Mouse (Mus musculus) ES-CJ7 (cell line): Measurements from ENCODE around the gene Fancm.

Experiments
- DNase-seq: peaks from one replicate; pipeline ENCODE4 v3.0.0; 2011; ENCODE audit warnings: low read depth, low spot score

Gene Fancm

GRCm38 (mm10) chr12:65075085-65075732 is at the start of gene Fancm:
Gene Fancm (plus strand): TSS chr12:65075603.
- peak; percentile 89 for DNase-seq

DNA sequence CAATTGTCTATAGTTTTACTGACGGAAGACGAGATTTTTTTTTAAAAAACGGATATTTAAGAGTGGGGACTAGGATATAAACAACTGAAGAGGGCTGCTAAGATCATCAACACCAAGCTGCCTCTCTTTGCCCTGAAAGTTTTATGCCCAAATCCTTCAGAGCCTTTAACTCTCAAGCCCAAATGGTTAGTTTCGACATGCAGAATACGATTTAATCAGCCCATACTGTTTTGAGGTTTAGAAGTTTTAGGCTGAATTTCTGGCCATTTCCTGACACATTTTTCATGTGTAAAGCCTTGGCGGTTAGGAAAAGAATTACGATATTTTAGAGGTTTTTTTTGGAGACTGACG is 39.6 kb upstream of the Fancm start:
- DNase-seq = no peak

- DNase-seq = peak; percentile 88
These were observed 39.1 kb upstream of the Fancm start, which contains the start of gene Prpf39 for GRCm38 (mm10) chr12:65036190-65036870. Gene Prpf39 (plus strand): TSS chr12:65036333.

- DNase-seq = peak; percentile 19
These were observed 38.4 kb upstream of the Fancm start for GRCm38 (mm10) chr12:65036892-65037545.

GRCm38 (mm10) chr12:65037546-65037937 is 37.9 kb upstream of the Fancm start:
- no peak for DNase-seq

DNA sequence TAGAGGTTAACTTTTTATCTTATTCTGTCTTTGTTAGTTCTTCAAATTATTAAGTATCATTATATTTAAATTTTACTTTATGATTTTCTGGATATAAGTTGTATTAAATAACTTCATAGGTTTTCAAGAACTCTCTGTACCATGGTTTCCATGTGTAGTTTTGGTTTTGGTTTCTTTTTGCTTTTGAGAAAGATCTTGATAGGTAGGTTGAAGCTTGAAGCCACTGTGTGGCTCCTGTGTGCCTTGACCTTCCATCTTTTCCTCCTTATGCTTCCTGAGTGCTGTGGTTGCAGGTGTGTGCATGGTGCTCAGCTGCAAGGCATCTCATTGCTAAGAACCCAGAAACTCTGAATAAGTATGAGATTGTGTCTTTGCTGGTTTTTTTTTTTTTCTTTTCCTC is 26.6 kb upstream of the Fancm start:
- no peak for DNase-seq

- no peak for DNase-seq
These were observed 17.2 kb upstream of the Fancm start for GRCm38 (mm10) chr12:65058203-65058602.

- DNase-seq = no peak
These were observed 14.3 kb upstream of the Fancm start for GRCm38 (mm10) chr12:65061082-65061481.

GRCm38 (mm10) chr12:65065241-65065640 is 10.2 kb upstream of the Fancm start:
- DNase-seq = no peak

DNA sequence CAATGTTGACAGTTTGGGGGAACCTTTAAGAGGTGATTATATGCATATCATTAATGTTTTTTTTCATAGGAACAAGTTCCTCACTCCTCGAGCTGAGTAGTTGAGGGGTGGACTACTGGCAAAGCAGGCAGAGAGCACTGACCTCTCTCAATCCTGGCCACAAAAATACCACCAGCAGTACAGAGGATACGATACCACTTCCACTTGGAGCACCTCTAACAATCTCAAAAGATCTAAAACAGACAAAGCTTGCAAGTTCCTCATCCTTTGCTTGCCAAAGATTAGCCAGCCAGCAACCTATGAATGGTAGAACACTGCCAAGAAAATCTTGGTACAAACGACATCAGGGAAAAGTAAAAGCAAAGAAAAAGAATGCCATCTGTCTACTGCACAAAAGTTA is 9.2 kb upstream of the Fancm start:
- DNase-seq = no peak

DNA sequence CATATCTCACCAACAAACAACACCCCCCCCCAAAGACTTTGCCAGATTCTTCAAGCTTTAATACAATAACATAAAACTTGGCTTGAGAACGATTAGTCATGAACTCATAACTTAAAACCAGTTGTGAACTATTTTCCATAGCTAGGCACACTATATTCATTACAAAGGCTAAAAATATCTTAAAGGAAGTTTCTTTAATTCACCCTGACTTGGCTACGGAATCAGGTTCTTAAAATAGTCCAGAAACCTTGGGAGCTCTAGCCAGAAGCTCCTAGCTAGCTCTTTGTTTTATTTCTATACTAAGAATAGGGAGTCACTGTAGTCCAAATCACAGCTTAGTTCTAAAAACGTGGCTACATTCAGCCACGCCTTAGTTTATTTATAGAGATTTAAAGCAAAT is 7.0 kb upstream of the Fancm start:
- no peak for DNase-seq

- peak; percentile 38 for DNase-seq
These were observed 2.3 kb upstream of the Fancm start for GRCm38 (mm10) chr12:65072911-65073610.

GRCm38 (mm10) chr12:65073611-65074178 is 1.7 kb upstream of the Fancm start, which contains the start of gene Fkbp3:
Gene Fkbp3 (minus strand): TSS chr12:65074007.
- DNase-seq = peak; percentile 95

DNA sequence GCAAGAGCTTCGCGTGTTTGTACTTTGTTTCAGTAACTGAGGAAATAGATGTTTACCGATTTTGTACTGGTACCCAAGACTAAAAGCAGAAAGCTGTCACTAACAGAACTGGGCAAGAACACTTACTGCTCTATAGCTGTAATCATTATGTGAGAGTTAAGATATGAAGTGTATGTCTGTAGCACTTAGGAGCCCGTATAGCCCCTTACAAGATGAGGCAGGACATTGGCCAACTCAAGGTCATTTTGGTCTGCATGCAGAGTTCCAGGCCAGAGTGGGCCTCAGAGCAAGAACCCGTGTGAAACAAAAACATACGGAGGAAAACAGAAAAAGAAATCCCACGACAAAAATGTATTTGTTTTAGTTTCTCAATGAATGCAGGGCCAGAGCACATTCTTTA is 752 bp upstream of the Fancm start:
- no peak for DNase-seq

- no peak for DNase-seq
These were observed 419 bp downstream of the Fancm start for GRCm38 (mm10) chr12:65075733-65076310.

GRCm38 (mm10) chr12:65076906-65077305 is 1.5 kb downstream of the Fancm start:
- DNase-seq = no peak

DNA sequence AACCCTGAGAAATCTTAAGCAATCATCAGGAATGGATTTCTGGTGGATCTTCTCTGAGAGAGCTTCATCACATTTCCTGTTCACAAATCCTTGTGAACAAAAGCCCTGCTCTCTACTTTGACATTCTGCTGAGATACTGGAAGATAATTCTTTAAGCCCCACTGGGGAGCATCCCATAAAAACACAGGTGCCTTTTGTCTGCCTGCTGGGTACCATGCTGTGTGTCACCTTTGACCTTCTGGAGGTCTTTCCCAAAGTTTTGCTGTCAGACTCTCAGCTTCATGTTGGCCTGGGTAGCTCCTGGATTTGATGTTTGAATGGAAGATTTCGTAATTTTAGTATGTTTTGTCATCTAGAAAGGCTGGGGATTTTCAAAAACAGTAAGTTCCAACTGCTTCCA is 33.3 kb downstream of the Fancm start:
- DNase-seq = peak; percentile 56

GRCm38 (mm10) chr12:65111503-65111902 is 36.1 kb downstream of the Fancm start:
- DNase-seq = no peak

- peak; percentile 83 for DNase-seq
These were observed 37.4 kb downstream of the Fancm start for GRCm38 (mm10) chr12:65112811-65113210.

DNA sequence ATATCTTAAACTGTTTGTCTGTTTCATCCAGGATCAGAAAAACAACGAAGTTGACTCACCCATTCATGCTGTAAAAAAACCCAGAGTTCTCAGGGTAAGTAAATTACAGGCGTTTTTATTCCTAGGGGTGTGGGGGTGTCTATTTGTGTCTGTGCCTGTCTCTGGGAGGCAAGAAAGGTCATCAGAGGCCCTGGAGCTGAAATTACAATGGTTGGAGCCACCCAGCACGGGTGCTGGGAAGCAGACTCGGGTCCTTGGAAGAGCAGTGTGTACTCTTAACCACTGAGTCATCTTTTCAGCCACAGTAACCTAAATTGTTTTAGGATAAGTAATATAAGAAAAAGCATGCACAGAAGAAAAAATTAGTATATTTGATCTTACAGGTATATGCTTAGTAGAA is 38.5 kb downstream of the Fancm start:
- peak; percentile 36 for DNase-seq

GRCm38 (mm10) chr12:65114978-65115377 is 39.6 kb downstream of the Fancm start:
- DNase-seq = peak; percentile 73
